Mouse (Mus musculus) stomach, postnatal 0 days (tissue): ENCODE data around the gene Tmem81.

Experiments
- CTCF ChIP-seq: IDR thresholded peaks from 2 replicates; pipeline ENCODE4 v1.5.1; 2016; ENCODE audit warnings: antibody characterized with exemption, low read depth, mild to moderate bottlenecking, moderate library complexity
- EP300 ChIP-seq: optimal IDR thresholded peaks from 2 replicates; pipeline ENCODE3; 2016; ENCODE audit warnings: antibody characterized with exemption

- TF ChIP-seq CTCF (no peak), EP300 (no peak)
These were observed 5.5 kb upstream of the Tmem81 start for GRCm38 (mm10) chr1:132500535-132500934.
